Mouse (Mus musculus): ENCODE data around the gene Vapb. TPM values are rescaled to one million over a fixed set of nuclear protein-coding genes. Genes with fewer than 3 reads are reported as not detected.
"Not testable (repeated sequence)": the region's sequence is repeated elsewhere in the genome, so short reads cannot be mapped to it uniquely, and the experiment has no call there.

Gene Vapb
- polyA plus RNA-seq, 2 experiments = 15.2 to 37.0 TPM

- Histone ChIP-seq H3K27me3 (ENCODE audit: control insufficient read depth, insufficient read depth, low read length) (no peaks in the 10 kb centered on the region), H3K4me1 (ENCODE audit: control insufficient read depth, insufficient read depth, low read length) (peaks cover 17% of the 10 kb centered on the region), H3K4me3 (replicated peaks; ENCODE audit: low read length) (no peak overlapping the region), H3K4me2 (replicated peaks; ENCODE audit: low read depth, low read length, severe bottlenecking) (no peak overlapping the region), H3K9ac (ENCODE audit: low read depth, low read length, severe bottlenecking) (no peak overlapping the region), H3K27ac (replicated peaks; ENCODE audit: low read depth, low read length) (no peak overlapping the region), H3K36me3 (ENCODE audit: control insufficient read depth, insufficient read depth, low read length) (peaks cover 5% of the 10 kb centered on the region; the same call in 1 of the 2 replicates), H3K9me3 (ENCODE audit: control insufficient read depth, low read length) (no peaks in the 10 kb centered on the region; the same call in 1 of the 2 replicates)
- no peak for DNase-seq (ENCODE audit: low spot score)
- TF ChIP-seq POLR2A (IDR thresholded peaks at IDR 0.05; ENCODE audit: borderline replicate concordance, extremely low read depth, insufficient read depth, insufficient read length) = no peak
- WGBS = 37% methylated on average over 10 of the region's 10 CpGs
- no peak for ATAC-seq (ENCODE audit: low FRiP score, low read depth)
These were observed 24.7 kb upstream of the Vapb start for GRCm38 (mm10) chr2:173712656-173713055.

GRCm38 (mm10) chr2:173713241-173713640, 24.1 kb upstream of the Vapb start:
- H3K4me2 ChIP-seq (replicated peaks; ENCODE audit: low read depth, low read length, severe bottlenecking) = no peak overlapping the region
- DNase-seq (ENCODE audit: low spot score) (no peak), ATAC-seq (ENCODE audit: low FRiP score, low read depth) (no peak)
- WGBS = 72% methylated on average over 4 of the region's 4 CpGs
- H3K27ac ChIP-seq (replicated peaks; ENCODE audit: low read depth, low read length) = no peak overlapping the region
- H3K4me3 ChIP-seq (replicated peaks; ENCODE audit: low read length) = no peak overlapping the region
- no peaks in the 10 kb centered on the region for H3K27me3 ChIP-seq (ENCODE audit: control insufficient read depth, insufficient read depth, low read length)
- peaks cover 17% of the 10 kb centered on the region for H3K4me1 ChIP-seq (ENCODE audit: control insufficient read depth, insufficient read depth, low read length)
- peaks cover 1% of the 10 kb centered on the region; the same call in 1 of the 2 replicates for H3K36me3 ChIP-seq (ENCODE audit: control insufficient read depth, insufficient read depth, low read length)
- H3K9me3 ChIP-seq (ENCODE audit: control insufficient read depth, low read length) = no peaks in the 10 kb centered on the region; the same call in 1 of the 2 replicates
- TF ChIP-seq POLR2A (IDR thresholded peaks at IDR 0.05; ENCODE audit: borderline replicate concordance, extremely low read depth, insufficient read depth, insufficient read length) = no peak
- H3K9ac ChIP-seq (ENCODE audit: low read depth, low read length, severe bottlenecking) = no peak overlapping the region

- no peaks in the 10 kb centered on the region; the same call in 1 of the 2 replicates for H3K9me3 ChIP-seq (ENCODE audit: control insufficient read depth, low read length)
- no peak for TF ChIP-seq POLR2A (IDR thresholded peaks at IDR 0.05; ENCODE audit: borderline replicate concordance, extremely low read depth, insufficient read depth, insufficient read length)
- DNase-seq (ENCODE audit: low spot score) (no peak), ATAC-seq (ENCODE audit: low FRiP score, low read depth) (no peak)
- no peaks in the 10 kb centered on the region for H3K36me3 ChIP-seq (ENCODE audit: control insufficient read depth, insufficient read depth, low read length)
- H3K9ac ChIP-seq (ENCODE audit: low read depth, low read length, severe bottlenecking) = no peak overlapping the region
- H3K27ac ChIP-seq (replicated peaks; ENCODE audit: low read depth, low read length) = no peak overlapping the region
- no peak overlapping the region for H3K4me3 ChIP-seq (replicated peaks; ENCODE audit: low read length)
- no peak overlapping the region for H3K4me2 ChIP-seq (replicated peaks; ENCODE audit: low read depth, low read length, severe bottlenecking)
- H3K27me3 ChIP-seq (ENCODE audit: control insufficient read depth, insufficient read depth, low read length) = no peaks in the 10 kb centered on the region
- H3K4me1 ChIP-seq (ENCODE audit: control insufficient read depth, insufficient read depth, low read length) = peaks cover 10% of the 10 kb centered on the region
- 71% methylated on average over 8 of the region's 8 CpGs for WGBS
These were observed 22.6 kb upstream of the Vapb start for GRCm38 (mm10) chr2:173714620-173715218.

GRCm38 (mm10) chr2:173716966-173717365, 20.3 kb upstream of the Vapb start:
- Histone ChIP-seq H3K27me3 (ENCODE audit: control insufficient read depth, insufficient read depth, low read length) (no peaks in the 10 kb centered on the region), H3K4me1 (ENCODE audit: control insufficient read depth, insufficient read depth, low read length) (peaks cover 3% of the 10 kb centered on the region; the same call in 1 of the 2 replicates), H3K9me3 (ENCODE audit: control insufficient read depth, low read length) (no peaks in the 10 kb centered on the region; the same call in 1 of the 2 replicates), H3K4me3 (replicated peaks; ENCODE audit: low read length) (no peak overlapping the region), H3K27ac (replicated peaks; ENCODE audit: low read depth, low read length) (no peak overlapping the region), H3K36me3 (ENCODE audit: control insufficient read depth, insufficient read depth, low read length) (no peaks in the 10 kb centered on the region), H3K9ac (ENCODE audit: low read depth, low read length, severe bottlenecking) (no peak overlapping the region), H3K4me2 (replicated peaks; ENCODE audit: low read depth, low read length, severe bottlenecking) (no peak overlapping the region)
- DNase-seq (ENCODE audit: low spot score) (no peak), ATAC-seq (ENCODE audit: low FRiP score, low read depth) (no peak)
- 89% methylated on average over 5 of the region's 5 CpGs for WGBS
- no peak for TF ChIP-seq POLR2A (IDR thresholded peaks at IDR 0.05; ENCODE audit: borderline replicate concordance, extremely low read depth, insufficient read depth, insufficient read length)

GRCm38 (mm10) chr2:173719115-173719514, 18.2 kb upstream of the Vapb start, which contains the start of gene 1700010B08Rik:
TSS of gene 1700010B08Rik (plus strand) at chr2:173719415.
- not testable (repeated sequence) for H3K9me3 ChIP-seq (ENCODE audit: control insufficient read depth, low read length); H3K4me2 ChIP-seq (replicated peaks; ENCODE audit: low read depth, low read length, severe bottlenecking); ATAC-seq (ENCODE audit: low FRiP score, low read depth); H3K4me1 ChIP-seq (ENCODE audit: control insufficient read depth, insufficient read depth, low read length); H3K27ac ChIP-seq (replicated peaks; ENCODE audit: low read depth, low read length); H3K9ac ChIP-seq (ENCODE audit: low read depth, low read length, severe bottlenecking); H3K4me3 ChIP-seq (replicated peaks; ENCODE audit: low read length); H3K27me3 ChIP-seq (ENCODE audit: control insufficient read depth, insufficient read depth, low read length); DNase-seq (ENCODE audit: low spot score); H3K36me3 ChIP-seq (ENCODE audit: control insufficient read depth, insufficient read depth, low read length)
- 92% methylated on average over 6 of the region's 7 CpGs for WGBS
